Mouse (Mus musculus): ENCODE measurements around the gene Tfap2a. TPM values are rescaled to one million over a fixed set of nuclear protein-coding genes. Genes with fewer than 3 reads are reported as not detected.

The Tfap2a gene
- polyA plus RNA-seq, 1 experiment from 2014 or later = 0.10 TPM

GRCm38 (mm10) chr13:40708271-40708670 lies 29.9 kb downstream of the Tfap2a start:
- peaks cover 5% of the 10 kb centered on the region for H3K4me1 ChIP-seq (replicated peaks; ENCODE audit: control insufficient read depth, insufficient read depth, low read length)
- H3K4me3 ChIP-seq (ENCODE audit: low read length) = no peak overlapping the region
- H3K36me3 ChIP-seq (ENCODE audit: control insufficient read depth, insufficient read depth, low read length) = no peaks in the 10 kb centered on the region
- H3K27me3 ChIP-seq (ENCODE audit: control insufficient read depth, insufficient read depth, low read depth, low read length) = peaks cover 95% of the 10 kb centered on the region
- WGBS = under 1% methylated on average over 5 of the region's 5 CpGs
- no peak overlapping the region for H3K9ac ChIP-seq (ENCODE audit: low read length)
- no peak for ATAC-seq (ENCODE audit: low read depth)
- no peaks in the 10 kb centered on the region for H3K9me3 ChIP-seq (ENCODE audit: control insufficient read depth, low read length)
- H3K4me2 ChIP-seq (ENCODE audit: low read depth, low read length) = no peak overlapping the region
- H3K27ac ChIP-seq (ENCODE audit: low read length) = no peak overlapping the region

- Histone ChIP-seq H3K27ac (ENCODE audit: low read length) (no peak overlapping the region), H3K9ac (ENCODE audit: low read length) (no peak overlapping the region), H3K27me3 (ENCODE audit: control insufficient read depth, insufficient read depth, low read depth, low read length) (peaks cover 98% of the 10 kb centered on the region), H3K4me1 (replicated peaks; ENCODE audit: control insufficient read depth, insufficient read depth, low read length) (peaks cover 5% of the 10 kb centered on the region), H3K9me3 (ENCODE audit: control insufficient read depth, low read length) (no peaks in the 10 kb centered on the region), H3K36me3 (ENCODE audit: control insufficient read depth, insufficient read depth, low read length) (no peaks in the 10 kb centered on the region), H3K4me2 (ENCODE audit: low read depth, low read length) (no peak overlapping the region), H3K4me3 (ENCODE audit: low read length) (no peak overlapping the region)
- no peak for ATAC-seq (ENCODE audit: low read depth)
- WGBS = 3% methylated on average over 3 of the region's 3 CpGs
Measured at GRCm38 (mm10) chr13:40707646-40708045, 30.5 kb downstream of the Tfap2a start.

DNA sequence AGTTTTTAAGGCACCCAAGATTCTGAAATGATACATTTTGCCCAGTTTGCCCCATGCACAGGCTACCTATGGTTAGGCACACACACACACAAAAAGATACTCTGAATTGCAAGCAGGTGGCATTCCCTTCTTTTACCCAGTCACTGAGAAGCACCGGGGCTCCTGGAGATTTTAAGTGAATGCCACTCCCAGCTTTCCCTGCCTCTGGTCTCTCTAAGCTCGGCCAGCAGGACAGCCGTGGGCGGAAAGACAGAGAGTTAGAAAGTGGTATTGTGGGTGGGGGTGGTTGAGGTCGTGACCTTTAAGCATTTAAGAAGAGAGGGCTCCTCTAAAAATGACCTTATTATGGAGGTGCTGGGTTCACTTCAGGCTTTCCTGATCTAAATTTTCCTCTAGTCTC lies 31.6 kb downstream of the Tfap2a start:
- H3K4me3 ChIP-seq (ENCODE audit: low read length) = no peak overlapping the region
- H3K9me3 ChIP-seq (ENCODE audit: control insufficient read depth, low read length) = no peaks in the 10 kb centered on the region
- H3K4me2 ChIP-seq (ENCODE audit: low read depth, low read length) = no peak overlapping the region
- no peak overlapping the region for H3K27ac ChIP-seq (ENCODE audit: low read length)
- no peaks in the 10 kb centered on the region for H3K36me3 ChIP-seq (ENCODE audit: control insufficient read depth, insufficient read depth, low read length)
- no peak overlapping the region for H3K9ac ChIP-seq (ENCODE audit: low read length)
- ATAC-seq (ENCODE audit: low read depth) = no peak
- peaks cover 97% of the 10 kb centered on the region for H3K27me3 ChIP-seq (ENCODE audit: control insufficient read depth, insufficient read depth, low read depth, low read length)
- H3K4me1 ChIP-seq (replicated peaks; ENCODE audit: control insufficient read depth, insufficient read depth, low read length) = peaks cover 5% of the 10 kb centered on the region
- 6% methylated on average over 5 of the region's 5 CpGs for WGBS

DNA sequence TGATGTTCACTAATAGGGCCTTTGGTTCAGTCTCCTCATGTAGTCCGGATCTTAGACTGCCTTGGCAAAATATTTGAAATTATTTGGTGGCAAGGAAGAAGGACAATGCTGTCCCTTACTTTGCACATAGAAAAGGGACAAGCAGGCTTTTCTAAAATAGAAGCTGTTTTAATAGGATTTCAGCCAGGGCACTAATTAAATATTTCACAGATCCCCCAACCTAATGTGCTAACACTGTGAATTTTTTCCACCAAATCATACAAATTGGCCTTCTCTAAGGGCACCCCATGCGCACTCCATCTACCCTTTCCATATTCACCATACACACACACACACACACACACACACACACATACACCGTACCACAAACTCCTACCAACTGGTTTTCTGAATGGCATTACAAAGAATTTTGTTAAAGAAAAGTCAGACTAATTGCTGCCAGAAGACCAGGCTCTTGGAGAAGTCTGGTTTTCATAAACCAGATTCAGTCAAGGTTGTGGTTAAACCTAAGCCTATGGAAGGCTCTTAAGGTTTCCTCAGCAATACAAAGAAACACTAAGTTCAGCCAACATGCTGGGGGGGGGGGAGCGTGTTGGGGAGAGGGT lies 32.3 kb downstream of the Tfap2a start:
- no peak overlapping the region for H3K27ac ChIP-seq (ENCODE audit: low read length)
- no peak for ATAC-seq (ENCODE audit: low read depth)

GRCm38 (mm10) chr13:40704864-40705455 lies 33.2 kb downstream of the Tfap2a start:
- H3K4me3 ChIP-seq (ENCODE audit: low read length) = peak overlapping the region; percentile 17; the same call in 1 of the 2 replicates
- no peak for ATAC-seq (ENCODE audit: low read depth)
- H3K4me1 ChIP-seq (replicated peaks; ENCODE audit: control insufficient read depth, insufficient read depth, low read length) = peaks cover 5% of the 10 kb centered on the region
- no peak overlapping the region for H3K27ac ChIP-seq (ENCODE audit: low read length)
- H3K4me2 ChIP-seq (ENCODE audit: low read depth, low read length) = no peak overlapping the region
- peaks cover 95% of the 10 kb centered on the region for H3K27me3 ChIP-seq (ENCODE audit: control insufficient read depth, insufficient read depth, low read depth, low read length)
- no peaks in the 10 kb centered on the region for H3K9me3 ChIP-seq (ENCODE audit: control insufficient read depth, low read length)
- no peaks in the 10 kb centered on the region for H3K36me3 ChIP-seq (ENCODE audit: control insufficient read depth, insufficient read depth, low read length)
- 1% methylated on average over 28 of the region's 28 CpGs for WGBS
- H3K9ac ChIP-seq (ENCODE audit: low read length) = no peak overlapping the region

More for the DNA sequence above, 32.3 kb downstream of the Tfap2a start:
- no peaks in the 10 kb centered on the region for H3K9me3 ChIP-seq (ENCODE audit: control insufficient read depth, low read length)
- H3K9ac ChIP-seq (ENCODE audit: low read length) = no peak overlapping the region
- H3K36me3 ChIP-seq (ENCODE audit: control insufficient read depth, insufficient read depth, low read length) = no peaks in the 10 kb centered on the region
- H3K4me2 ChIP-seq (ENCODE audit: low read depth, low read length) = no peak overlapping the region
- H3K27me3 ChIP-seq (ENCODE audit: control insufficient read depth, insufficient read depth, low read depth, low read length) = peaks cover 97% of the 10 kb centered on the region
- 12% methylated on average over 4 of the region's 4 CpGs for WGBS
- H3K4me3 ChIP-seq (ENCODE audit: low read length) = no peak overlapping the region
- peaks cover 5% of the 10 kb centered on the region for H3K4me1 ChIP-seq (replicated peaks; ENCODE audit: control insufficient read depth, insufficient read depth, low read length)

GRCm38 (mm10) chr13:40703982-40704501 lies 34.1 kb downstream of the Tfap2a start:
- ATAC-seq (ENCODE audit: low read depth) = no peak

GRCm38 (mm10) chr13:40703123-40703797 lies 34.9 kb downstream of the Tfap2a start:
- H3K4me3 ChIP-seq (ENCODE audit: low read length) = no peak overlapping the region
- H3K9ac ChIP-seq (ENCODE audit: low read length) = no peak overlapping the region
- peaks cover 5% of the 10 kb centered on the region for H3K4me1 ChIP-seq (replicated peaks; ENCODE audit: control insufficient read depth, insufficient read depth, low read length)
- peaks cover 78% of the 10 kb centered on the region for H3K27me3 ChIP-seq (ENCODE audit: control insufficient read depth, insufficient read depth, low read depth, low read length)
- no peaks in the 10 kb centered on the region for H3K36me3 ChIP-seq (ENCODE audit: control insufficient read depth, insufficient read depth, low read length)
- no peak overlapping the region for H3K4me2 ChIP-seq (ENCODE audit: low read depth, low read length)
- H3K27ac ChIP-seq (ENCODE audit: low read length) = no peak overlapping the region
- no peaks in the 10 kb centered on the region for H3K9me3 ChIP-seq (ENCODE audit: control insufficient read depth, low read length)
- 2% methylated on average over 19 of the region's 19 CpGs for WGBS
- no peak for ATAC-seq (ENCODE audit: low read depth)

More at GRCm38 (mm10) chr13:40703982-40704501, 34.1 kb downstream of the Tfap2a start:
- Histone ChIP-seq H3K36me3 (ENCODE audit: control insufficient read depth, insufficient read depth, low read length) (no peaks in the 10 kb centered on the region), H3K4me3 (ENCODE audit: low read length) (peak overlapping the region; percentile 15; the same call in 1 of the 2 replicates), H3K27ac (ENCODE audit: low read length) (no peak overlapping the region), H3K9ac (ENCODE audit: low read length) (no peak overlapping the region), H3K27me3 (ENCODE audit: control insufficient read depth, insufficient read depth, low read depth, low read length) (peaks cover 86% of the 10 kb centered on the region), H3K4me2 (ENCODE audit: low read depth, low read length) (no peak overlapping the region), H3K9me3 (ENCODE audit: control insufficient read depth, low read length) (no peaks in the 10 kb centered on the region), H3K4me1 (replicated peaks; ENCODE audit: control insufficient read depth, insufficient read depth, low read length) (peaks cover 5% of the 10 kb centered on the region)
- under 1% methylated on average over 38 of the region's 38 CpGs for WGBS

DNA sequence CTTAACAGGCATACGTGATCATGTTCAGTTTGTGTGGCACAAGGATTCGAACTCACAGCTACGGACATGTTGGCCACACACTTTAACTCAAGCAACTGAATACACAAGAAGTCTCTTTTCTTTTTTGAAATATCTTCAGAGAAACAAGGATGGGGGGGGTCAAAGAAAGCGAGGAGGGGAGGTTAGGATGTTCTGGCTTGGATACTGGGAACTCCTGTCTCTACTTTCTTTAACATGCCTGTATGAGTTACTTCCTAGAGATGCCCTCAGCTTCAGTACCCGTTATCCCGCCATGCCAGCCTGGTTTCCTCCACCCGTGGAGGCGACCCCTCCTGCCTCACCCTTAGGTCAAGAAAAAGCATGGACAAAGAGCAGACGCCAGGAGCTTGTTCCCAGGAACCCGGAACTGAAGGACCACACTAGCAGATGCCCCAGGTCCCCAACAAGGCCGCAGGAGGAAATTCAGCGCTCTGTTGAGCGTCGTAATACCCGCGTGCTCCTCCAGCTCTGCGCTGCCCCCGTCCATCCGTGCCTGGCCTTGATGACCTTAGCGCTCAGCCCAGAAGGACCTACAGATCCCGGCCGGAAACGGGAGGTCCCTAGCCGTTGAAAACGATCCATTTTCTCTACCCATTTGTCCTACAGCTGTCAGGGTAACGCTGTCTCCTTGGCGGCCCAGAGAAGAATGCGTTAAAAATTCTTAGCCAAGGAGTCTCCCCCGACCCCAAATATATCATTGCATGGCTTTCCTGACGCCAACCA lies 35.6 kb downstream of the Tfap2a start:
- peaks cover 73% of the 10 kb centered on the region for H3K27me3 ChIP-seq (ENCODE audit: control insufficient read depth, insufficient read depth, low read depth, low read length)
- no peak overlapping the region for H3K4me2 ChIP-seq (ENCODE audit: low read depth, low read length)
- WGBS = 4% methylated on average over 30 of the region's 30 CpGs
- peaks cover 5% of the 10 kb centered on the region for H3K4me1 ChIP-seq (replicated peaks; ENCODE audit: control insufficient read depth, insufficient read depth, low read length)
- no peak overlapping the region for H3K4me3 ChIP-seq (ENCODE audit: low read length)
- H3K27ac ChIP-seq (ENCODE audit: low read length) = no peak overlapping the region
- no peaks in the 10 kb centered on the region for H3K9me3 ChIP-seq (ENCODE audit: control insufficient read depth, low read length)
- H3K36me3 ChIP-seq (ENCODE audit: control insufficient read depth, insufficient read depth, low read length) = no peaks in the 10 kb centered on the region
- H3K9ac ChIP-seq (ENCODE audit: low read length) = no peak overlapping the region
- ATAC-seq (ENCODE audit: low read depth) = no peak

DNA sequence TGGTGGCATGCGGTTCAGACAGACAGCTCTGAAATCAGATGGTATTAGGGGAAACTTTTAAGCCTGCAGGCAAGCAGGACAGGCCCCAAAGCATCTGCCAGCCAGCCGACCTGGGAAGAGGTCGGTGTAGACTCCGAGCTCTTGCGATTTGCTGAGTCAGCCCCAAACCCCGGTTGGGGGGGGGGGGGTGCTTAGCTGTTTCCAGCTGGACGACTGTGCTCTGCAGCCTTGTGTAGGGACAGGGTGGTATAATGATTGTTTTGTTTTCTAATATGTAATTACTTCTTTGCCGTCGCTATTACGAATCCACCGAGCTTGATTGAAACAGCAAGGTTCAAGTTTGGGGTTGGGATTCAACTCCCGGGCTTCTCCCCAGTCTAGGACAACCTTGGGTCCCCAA lies 36.5 kb downstream of the Tfap2a start:
- no peak overlapping the region for H3K4me2 ChIP-seq (ENCODE audit: low read depth, low read length)
- no peak overlapping the region for H3K27ac ChIP-seq (ENCODE audit: low read length)
- H3K4me3 ChIP-seq (ENCODE audit: low read length) = no peak overlapping the region
- 3% methylated on average over 12 of the region's 12 CpGs for WGBS
- no peak overlapping the region for H3K9ac ChIP-seq (ENCODE audit: low read length)
- no peaks in the 10 kb centered on the region for H3K9me3 ChIP-seq (ENCODE audit: control insufficient read depth, low read length)
- H3K36me3 ChIP-seq (ENCODE audit: control insufficient read depth, insufficient read depth, low read length) = no peaks in the 10 kb centered on the region
- H3K4me1 ChIP-seq (replicated peaks; ENCODE audit: control insufficient read depth, insufficient read depth, low read length) = peaks cover 5% of the 10 kb centered on the region
- ATAC-seq (ENCODE audit: low read depth) = no peak
- peaks cover 66% of the 10 kb centered on the region for H3K27me3 ChIP-seq (ENCODE audit: control insufficient read depth, insufficient read depth, low read depth, low read length)
